Comparison of ENCODE assay signal across 10 mouse cellular contexts in genomic region chr4:97695414-97696040, GRCm38 (mm10).
DNase-seq lines count a peak whose midpoint lies in the region; ATAC-seq and TF ChIP-seq lines count a peak whose summit lies in the region.
"Had no signal": no experiment of that assay in that cellular context is flagged by ENCODE, and none has a peak within 500 bp of the region (broad histone marks: within the 10 kb centered on the region; RNA-seq: fewer than 3 reads in every experiment).

No protein-coding gene starts in this region.

- DNase-seq in forebrain, embryonic 10.5 days (ENCODE audit: extremely low spot score, low spot score), result no peak
- peak; percentile 36 for DNase-seq in adipocyte (ENCODE audit: low spot score)
- peak; percentile 50 for DNase-seq in gastrocnemius, adult 18-20 months (ENCODE audit: low spot score)
- DNase-seq in kidney, postnatal 36 days, result peak; percentile 27 to 38
- no peak for DNase-seq in midbrain, postnatal 0 days (ENCODE audit: low spot score)
- no peak for DNase-seq in cerebellum, postnatal 14 days
- DNase-seq: cerebellum, adult 11-12 months had no signal

- TF ChIP-seq CTCF in midbrain, postnatal 0 days (IDR thresholded peaks at IDR 0.05), result no peak

- no peak overlapping the region for H3K4me3 ChIP-seq in forebrain, embryonic 10.5 days
- H3K4me3 ChIP-seq in forebrain, embryonic 12.5 days (replicated peaks), result no peak overlapping the region
- no peak overlapping the region for H3K4me3 ChIP-seq in midbrain, postnatal 0 days (ENCODE audit: low read depth, low read length)
- H3K4me3 ChIP-seq in hindbrain, embryonic 12.5 days, result no peak overlapping the region
- H3K4me3 ChIP-seq: heart, embryonic 15.5 days had no signal

- no peaks in the 10 kb centered on the region for H3K9me3 ChIP-seq in forebrain, embryonic 10.5 days
- H3K9me3 ChIP-seq in forebrain, embryonic 12.5 days, result no peaks in the 10 kb centered on the region
- H3K9me3 ChIP-seq in midbrain, postnatal 0 days (ENCODE audit: low read length), result no peaks in the 10 kb centered on the region
- no peaks in the 10 kb centered on the region for H3K9me3 ChIP-seq in hindbrain, embryonic 12.5 days (replicated peaks)
- H3K9me3 ChIP-seq: heart, embryonic 15.5 days had no signal

- no peak overlapping the region for H3K9ac ChIP-seq in forebrain, embryonic 12.5 days
- no peak overlapping the region for H3K9ac ChIP-seq in midbrain, postnatal 0 days (replicated peaks; ENCODE audit: low read length, poor library complexity, severe bottlenecking)
- no peak overlapping the region for H3K9ac ChIP-seq in hindbrain, embryonic 12.5 days
- H3K9ac ChIP-seq: heart, embryonic 15.5 days had no signal

- peak overlapping the region; percentile 11; the same call in 1 of the 2 replicates for H3K27ac ChIP-seq in forebrain, embryonic 10.5 days
- no peak overlapping the region for H3K27ac ChIP-seq in forebrain, embryonic 12.5 days
- H3K27ac ChIP-seq in midbrain, postnatal 0 days (ENCODE audit: low read depth, low read length), result no peak overlapping the region
- H3K27ac ChIP-seq in hindbrain, embryonic 12.5 days, result no peak overlapping the region
- H3K27ac ChIP-seq: heart, embryonic 15.5 days had no signal

- H3K4me1 ChIP-seq in forebrain, embryonic 10.5 days, result peaks cover 3% of the 10 kb centered on the region; the same call in 1 of the 2 replicates
- no peaks in the 10 kb centered on the region for H3K4me1 ChIP-seq in forebrain, embryonic 12.5 days
- H3K4me1 ChIP-seq in midbrain, postnatal 0 days (ENCODE audit: insufficient read depth, low read length), result no peaks in the 10 kb centered on the region
- peaks cover 3% of the 10 kb centered on the region; the same call in 1 of the 2 replicates for H3K4me1 ChIP-seq in hindbrain, embryonic 12.5 days
- H3K4me1 ChIP-seq: heart, embryonic 15.5 days had no signal

- no peak for ATAC-seq in forebrain, embryonic 12.5 days (ENCODE audit: low FRiP score)
- no peak for ATAC-seq in midbrain, postnatal 0 days (ENCODE audit: low FRiP score)
- no peak for ATAC-seq in hindbrain, embryonic 12.5 days (ENCODE audit: low FRiP score)

- no peaks in the 10 kb centered on the region for H3K36me3 ChIP-seq in forebrain, embryonic 10.5 days (replicated peaks)
- no peaks in the 10 kb centered on the region for H3K36me3 ChIP-seq in forebrain, embryonic 12.5 days (replicated peaks)
- H3K36me3 ChIP-seq in midbrain, postnatal 0 days (ENCODE audit: insufficient read depth, low read length), result no peaks in the 10 kb centered on the region
- H3K36me3 ChIP-seq in hindbrain, embryonic 12.5 days, result no peaks in the 10 kb centered on the region
- H3K36me3 ChIP-seq: heart, embryonic 15.5 days had no signal

- 78% methylated on average over 7 of the region's 7 CpGs for WGBS in forebrain, embryonic 10.5 days
- 80% methylated on average over 7 of the region's 7 CpGs for WGBS in forebrain, embryonic 12.5 days
- 76% methylated on average over 7 of the region's 7 CpGs for WGBS in midbrain, postnatal 0 days
- 70% methylated on average over 7 of the region's 7 CpGs for WGBS in hindbrain, embryonic 12.5 days

- no peak overlapping the region for H3K4me2 ChIP-seq in forebrain, embryonic 12.5 days
- H3K4me2 ChIP-seq in midbrain, postnatal 0 days (ENCODE audit: low read depth, low read length, poor library complexity, severe bottlenecking), result no peak overlapping the region
- H3K4me2 ChIP-seq in hindbrain, embryonic 12.5 days (replicated peaks), result no peak overlapping the region
- H3K4me2 ChIP-seq: heart, embryonic 15.5 days had no signal

- no peaks in the 10 kb centered on the region for H3K27me3 ChIP-seq in forebrain, embryonic 10.5 days (ENCODE audit: poor library complexity, severe bottlenecking)
- H3K27me3 ChIP-seq in forebrain, embryonic 12.5 days, result no peaks in the 10 kb centered on the region
- no peaks in the 10 kb centered on the region for H3K27me3 ChIP-seq in midbrain, postnatal 0 days (ENCODE audit: insufficient read depth, low read length)
- H3K27me3 ChIP-seq in hindbrain, embryonic 12.5 days, result no peaks in the 10 kb centered on the region
- H3K27me3 ChIP-seq: heart, embryonic 15.5 days had no signal

Comparison
In these comparisons a context has a peak if more than half of its experiments do, and no peak if none do; other contexts are left out.
1. DNase-seq: peak in adipocyte (single experiment), gastrocnemius, adult 18-20 months (single experiment) and kidney, postnatal 36 days (2 of 2); none in forebrain, embryonic 10.5 days (single experiment), midbrain, postnatal 0 days (single experiment) and cerebellum, postnatal 14 days (0 of 2).